Mouse (Mus musculus) WW6 (cell line): ENCODE data around the gene Olfr1471.
"Not testable (repeated sequence)": the region's sequence is repeated elsewhere in the genome, so short reads cannot be mapped to it uniquely, and the experiment has no call there.

Source experiments
- DNase-seq: peaks from one replicate; pipeline ENCODE4 v3.0.0-alpha.2; 2013; ENCODE audit warnings: low read depth, low spot score

The Olfr1471 gene

GRCm38 (mm10) chr19:13443109-13443508, at the start of gene Olfr1471:
Gene Olfr1471 (plus strand): TSS chr19:13443409.
- not testable (repeated sequence) for DNase-seq

GRCm38 (mm10) chr19:13407549-13407948, 35.7 kb upstream of the Olfr1471 start, which contains the start of gene Olfr1469:
Gene Olfr1469 (plus strand): TSS chr19:13407849.
- DNase-seq: no peak

GRCm38 (mm10) chr19:13455986-13456385, 12.8 kb downstream of the Olfr1471 start, which contains the start of gene Olfr1472:
Gene Olfr1472 (minus strand): TSS chr19:13456086.
- no peak for DNase-seq

- DNase-seq: not testable (repeated sequence)
Measured at GRCm38 (mm10) chr19:13469265-13469664, 26.1 kb downstream of the Olfr1471 start, which contains the start of gene Olfr1474. Gene Olfr1474 (plus strand): TSS chr19:13469565.

- DNase-seq: no peak
Measured at GRCm38 (mm10) chr19:13480096-13480495, 36.9 kb downstream of the Olfr1471 start, which contains the start of gene Olfr1475. Gene Olfr1475 (minus strand): TSS chr19:13480196.

GRCm38 (mm10) chr19:13500246-13500645, 57.0 kb downstream of the Olfr1471 start, which contains the start of gene Olfr1477:
Gene Olfr1477 (plus strand): TSS chr19:13500546.
- DNase-seq: no peak
